Mouse (Mus musculus): ENCODE measurements at regions not wholly inside any gene's neighbourhood (a gene's known extent, or its start where the extent isn't known, plus 50 kb on each side); places are given as distances from the start of the nearest gene placed in this dataset.

- peak; percentile 30 for DNase-seq
Observed at GRCm38 (mm10) chr15:87102211-87102610, 441.9 kb upstream of the Fam19a5 start.

GRCm38 (mm10) chr15:87105951-87106350 is 438.1 kb upstream of the Fam19a5 start:
- DNase-seq = no peak

- no peak for DNase-seq
Observed at GRCm38 (mm10) chr15:87107701-87108100, 436.4 kb upstream of the Fam19a5 start.

GRCm38 (mm10) chr15:87108411-87108810 is 435.7 kb upstream of the Fam19a5 start:
- no peak for DNase-seq

- no peak for DNase-seq
Observed at GRCm38 (mm10) chr15:87122656-87123055, 421.4 kb upstream of the Fam19a5 start.

- DNase-seq = no peak
Observed at GRCm38 (mm10) chr15:87125427-87126148, 418.5 kb upstream of the Fam19a5 start.

GRCm38 (mm10) chr15:87138870-87139269 is 405.2 kb upstream of the Fam19a5 start:
- DNase-seq = no peak

- peak; percentile 22 for DNase-seq
Observed at GRCm38 (mm10) chr15:87169136-87169535, 375.0 kb upstream of the Fam19a5 start.

- peak; percentile 46 for DNase-seq
Observed at GRCm38 (mm10) chr15:87170890-87171289, 373.2 kb upstream of the Fam19a5 start.

- DNase-seq = peak; percentile 12
Observed at GRCm38 (mm10) chr15:87173096-87173495, 371.0 kb upstream of the Fam19a5 start.

GRCm38 (mm10) chr15:87178646-87179045 is 365.5 kb upstream of the Fam19a5 start:
- peak; percentile 47 for DNase-seq

- no peak for DNase-seq
Observed at GRCm38 (mm10) chr15:87180836-87181235, 363.3 kb upstream of the Fam19a5 start.

- no peak for DNase-seq
Observed at GRCm38 (mm10) chr15:87184248-87184647, 359.9 kb upstream of the Fam19a5 start.

GRCm38 (mm10) chr15:87188816-87189455 is 355.2 kb upstream of the Fam19a5 start:
- DNase-seq = no peak

- no peak for DNase-seq
Observed at GRCm38 (mm10) chr15:87191901-87192300, 352.2 kb upstream of the Fam19a5 start.

- DNase-seq = no peak
Observed at GRCm38 (mm10) chr15:87196306-87196893, 347.7 kb upstream of the Fam19a5 start.

- DNase-seq = no peak
Observed at GRCm38 (mm10) chr15:87199641-87200040, 344.5 kb upstream of the Fam19a5 start.

GRCm38 (mm10) chr15:87200282-87201048 is 343.6 kb upstream of the Fam19a5 start:
- DNase-seq = no peak

- DNase-seq = no peak
Observed at GRCm38 (mm10) chr15:87201055-87201454, 343.0 kb upstream of the Fam19a5 start.

- DNase-seq = no peak
Observed at GRCm38 (mm10) chr15:87229951-87230350, 314.1 kb upstream of the Fam19a5 start.

- DNase-seq = no peak
Observed at GRCm38 (mm10) chr15:87236096-87236495, 308.0 kb upstream of the Fam19a5 start.

- DNase-seq = no peak
Observed at GRCm38 (mm10) chr15:87239057-87239456, 305.0 kb upstream of the Fam19a5 start.

- DNase-seq = no peak
Observed at GRCm38 (mm10) chr15:87261497-87261896, 282.6 kb upstream of the Fam19a5 start.
